Mouse (Mus musculus) erythroblast, embryonic 14.5 days (primary cell): ENCODE results near the gene Kctd17. TPM values are rescaled to one million over a fixed set of nuclear protein-coding genes. Genes with fewer than 3 reads are reported as not detected.

ENCODE experiments used
- H3K27me3 ChIP-seq: 2 replicates; pipeline ENCODE4 v1.6.1; 2012; ENCODE audit warnings: inconsistent platforms; ENCODE audit not compliant: control insufficient read depth
- H3K36me3 ChIP-seq: 2 replicates; pipeline ENCODE4 v1.6.1; 2012; ENCODE audit warnings: mild to moderate bottlenecking, inconsistent platforms; ENCODE audit not compliant: control insufficient read depth
- H3K4me1 ChIP-seq: 2 replicates; pipeline ENCODE4 v1.6.1; 2012; ENCODE audit warnings: inconsistent platforms; ENCODE audit not compliant: control insufficient read depth
- H3K4me3 ChIP-seq: replicated peaks from 2 replicates; pipeline ENCODE3; 2012; ENCODE audit warnings: moderate library complexity, mild to moderate bottlenecking, inconsistent platforms
- H3K9me3 ChIP-seq: 2 replicates; pipeline ENCODE4 v1.6.1; 2012; ENCODE audit warnings: low read length, inconsistent platforms, mixed read lengths; ENCODE audit not compliant: control insufficient read depth
- GATA1 ChIP-seq: IDR thresholded peaks from 2 replicates; pipeline ENCODE4 v1.6.1; 2012; ENCODE audit warnings: low read length, inconsistent platforms, mixed read lengths
- TAL1 ChIP-seq: IDR thresholded peaks from 3 replicates; pipeline ENCODE4 v1.6.1; 2012; ENCODE audit warnings: low read length, inconsistent platforms, mixed read lengths
- polyA plus RNA-seq: library from polyadenylated mRNA; stranded (reverse); fragments of >175 nt; gene quantifications from 2 replicates; pipeline ENCODE4 v1.2.3, GENCODE M21; 2012

Gene Kctd17
- polyA plus RNA-seq, 1 experiment = 0.07 TPM

- H3K36me3 ChIP-seq = peaks cover 77% of the 10 kb centered on the region
- TF ChIP-seq GATA1 (no peak), TAL1 (no peak)
- H3K9me3 ChIP-seq = 0 out of 2 replicates have a peak, but pooled peaks cover 4% of the 10 kb centered on the region
- peak overlapping the region; percentile 56 for H3K4me3 ChIP-seq
- peaks cover 17% of the 10 kb centered on the region for H3K27me3 ChIP-seq
- H3K4me1 ChIP-seq = peaks cover 94% of the 10 kb centered on the region
These were observed 18.8 kb upstream of the Kctd17 start for GRCm38 (mm10) chr15:78409570-78410052.

- H3K36me3 ChIP-seq = peaks cover 84% of the 10 kb centered on the region
- H3K4me1 ChIP-seq = peaks cover 94% of the 10 kb centered on the region
- peaks cover 17% of the 10 kb centered on the region for H3K27me3 ChIP-seq
- H3K4me3 ChIP-seq = peak overlapping the region; percentile 53
- TF ChIP-seq TAL1 (peak; percentile 96), GATA1 (peak; percentile 97)
- H3K9me3 ChIP-seq = 0 out of 2 replicates have a peak, but pooled peaks cover 4% of the 10 kb centered on the region
These were observed 15.2 kb upstream of the Kctd17 start for GRCm38 (mm10) chr15:78413083-78413718.

GRCm38 (mm10) chr15:78413719-78414117 is 14.6 kb upstream of the Kctd17 start:
- peaks cover 21% of the 10 kb centered on the region for H3K27me3 ChIP-seq
- H3K36me3 ChIP-seq = peaks cover 79% of the 10 kb centered on the region
- peaks cover 88% of the 10 kb centered on the region for H3K4me1 ChIP-seq
- H3K4me3 ChIP-seq = peak overlapping the region; percentile 53
- H3K9me3 ChIP-seq = 0 out of 2 replicates have a peak, but pooled peaks cover 4% of the 10 kb centered on the region
- TF ChIP-seq TAL1 (no peak), GATA1 (no peak)

GRCm38 (mm10) chr15:78414157-78414556 is 14.2 kb upstream of the Kctd17 start:
- Histone ChIP-seq H3K27me3 (peaks cover 26% of the 10 kb centered on the region), H3K4me3 (peak overlapping the region; percentile 53), H3K9me3 (0 out of 2 replicates have a peak, but pooled peaks cover 4% of the 10 kb centered on the region), H3K36me3 (peaks cover 75% of the 10 kb centered on the region), H3K4me1 (peaks cover 84% of the 10 kb centered on the region)
- TF ChIP-seq GATA1 (no peak), TAL1 (no peak)

- no peaks in the 10 kb centered on the region for H3K9me3 ChIP-seq
- no peak overlapping the region for H3K4me3 ChIP-seq
- H3K36me3 ChIP-seq = peaks cover 47% of the 10 kb centered on the region
- peaks cover 57% of the 10 kb centered on the region for H3K4me1 ChIP-seq
- TF ChIP-seq TAL1 (no peak), GATA1 (no peak)
- peaks cover 36% of the 10 kb centered on the region for H3K27me3 ChIP-seq
These were observed 11.4 kb upstream of the Kctd17 start for GRCm38 (mm10) chr15:78416937-78417336.

GRCm38 (mm10) chr15:78420395-78420794 is 8.0 kb upstream of the Kctd17 start:
- Histone ChIP-seq H3K4me1 (peaks cover 29% of the 10 kb centered on the region), H3K4me3 (no peak overlapping the region), H3K9me3 (no peaks in the 10 kb centered on the region), H3K27me3 (peaks cover 69% of the 10 kb centered on the region), H3K36me3 (peaks cover 12% of the 10 kb centered on the region)
- TF ChIP-seq GATA1 = no peak
- TF ChIP-seq TAL1 = no peak

GRCm38 (mm10) chr15:78422046-78422956 is 6.1 kb upstream of the Kctd17 start:
- Histone ChIP-seq H3K9me3 (no peaks in the 10 kb centered on the region), H3K4me3 (no peak overlapping the region), H3K36me3 (no peaks in the 10 kb centered on the region), H3K27me3 (peaks cover 87% of the 10 kb centered on the region), H3K4me1 (peaks cover 14% of the 10 kb centered on the region)
- no peak for TF ChIP-seq GATA1
- no peak for TF ChIP-seq TAL1

GRCm38 (mm10) chr15:78424507-78424906 is 3.9 kb upstream of the Kctd17 start:
- H3K36me3 ChIP-seq = no peaks in the 10 kb centered on the region
- peaks cover 98% of the 10 kb centered on the region for H3K27me3 ChIP-seq
- H3K4me3 ChIP-seq = no peak overlapping the region
- H3K9me3 ChIP-seq = no peaks in the 10 kb centered on the region
- peaks cover 7% of the 10 kb centered on the region for H3K4me1 ChIP-seq
- TF ChIP-seq TAL1 (no peak), GATA1 (no peak)

- TF ChIP-seq TAL1 (no peak), GATA1 (no peak)
- no peak overlapping the region for H3K4me3 ChIP-seq
- peaks cover 7% of the 10 kb centered on the region for H3K4me1 ChIP-seq
- no peaks in the 10 kb centered on the region for H3K36me3 ChIP-seq
- no peaks in the 10 kb centered on the region for H3K9me3 ChIP-seq
- peaks cover 98% of the 10 kb centered on the region for H3K27me3 ChIP-seq
These were observed 3.1 kb upstream of the Kctd17 start for GRCm38 (mm10) chr15:78425230-78425629.
